Mouse (Mus musculus): ENCODE results near the gene Ptpn13. TPM values are rescaled to one million over a fixed set of nuclear protein-coding genes. Genes with fewer than 3 reads are reported as not detected.

Gene Ptpn13
- total and polyA plus RNA-seq, 3 experiments: 0.04 TPM; not detected in 2

DNA sequence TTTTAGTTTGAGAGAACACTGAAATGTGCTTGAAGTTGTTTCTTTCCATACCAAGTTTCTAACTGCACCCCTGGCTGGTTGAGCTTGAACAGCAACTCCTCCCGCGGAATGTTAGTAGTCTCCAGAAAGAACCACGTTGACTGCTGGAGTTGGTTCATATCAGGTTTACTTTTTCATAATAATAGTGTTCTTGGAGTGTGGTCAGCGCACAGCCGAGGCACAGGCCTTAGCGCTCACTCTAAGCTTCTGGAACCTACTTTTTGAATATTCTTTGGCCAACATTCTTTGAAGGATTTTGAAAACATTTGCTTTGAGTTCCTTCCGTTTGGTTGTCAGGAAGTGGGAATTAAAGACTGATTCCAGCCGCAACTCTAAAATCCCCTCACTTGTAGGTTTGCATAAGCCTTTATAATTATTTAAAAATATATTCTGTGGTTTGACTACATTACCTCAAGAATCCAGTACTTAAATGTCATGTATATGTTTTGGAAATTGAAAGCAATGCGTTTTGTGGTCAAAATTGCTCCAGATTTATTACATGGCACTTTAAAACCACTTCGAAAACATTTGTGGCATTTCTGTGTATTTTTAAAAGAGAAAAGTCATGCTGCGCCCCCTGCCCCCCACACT lies 48.6 kb downstream of the Ptpn13 start:
- H3K4me1 ChIP-seq (ENCODE audit: control insufficient read depth in 1 of 2, insufficient read depth in 2 of 2): no peaks in the 10 kb centered on the region
- no peak for DNase-seq (ENCODE audit: extremely low read depth)
- dilution Hi-C loops (cut with MboI; ENCODE audit: extremely low pct_ligation_motif_present, extremely low pct_unique_long_range_greater_than_20kb, low sequenced_read_pairs) (no loop called here), in situ Hi-C loops (cut with MboI; ENCODE audit: low pct_ligation_motif_present, low pct_unique_long_range_greater_than_20kb, low sequenced_read_pairs) (no loop called here)
- H3K36me3 ChIP-seq (replicated peaks in 1 of 2; ENCODE audit: control insufficient read depth in 1 of 2, insufficient read depth in 1 of 2, low read length in 1 of 2): no peaks in the 10 kb centered on the region
- no peaks in the 10 kb centered on the region for H3K9me3 ChIP-seq (replicated peaks; ENCODE audit: low read length)
- no peaks in the 10 kb centered on the region for H3K27me3 ChIP-seq (replicated peaks)
- H3K4me2 ChIP-seq (ENCODE audit: insufficient read depth, low read depth, poor library complexity, severe bottlenecking): no peak overlapping the region
- H3K9ac ChIP-seq (ENCODE audit: insufficient read depth, low read depth): no peak overlapping the region
- no peak overlapping the region for H3K4me3 ChIP-seq (replicated peaks in 1 of 3; ENCODE audit: low read depth in 2 of 3, low read length in 2 of 3, poor library complexity in 1 of 3)
- no peaks in the 10 kb centered on the region for H3K79me2 ChIP-seq (replicated peaks; ENCODE audit: control insufficient read depth, extremely low read depth, insufficient read depth, poor library complexity, severe bottlenecking)
- TF ChIP-seq TCF12 (IDR thresholded peaks at IDR 0.05; ENCODE audit: low read depth, low read length): no peak
- TF ChIP-seq MYC (IDR thresholded peaks at IDR 0.05; ENCODE audit: low read depth, low read length): no peak
- no peak for TF ChIP-seq POLR2A (IDR thresholded peaks at IDR 0.05; ENCODE audit: low read depth, low read length)
- TF ChIP-seq MAX (IDR thresholded peaks at IDR 0.05; ENCODE audit: low read length): no peak
- TF ChIP-seq ZNF384 (IDR thresholded peaks at IDR 0.05; ENCODE audit: low read depth, low read length): no peak
- TF ChIP-seq MXI1 (IDR thresholded peaks at IDR 0.05; ENCODE audit: low read depth, low read length): no peak
- TF ChIP-seq HCFC1 (IDR thresholded peaks at IDR 0.05; ENCODE audit: low read depth, low read length): no peak
- TF ChIP-seq GABPA (IDR thresholded peaks at IDR 0.05; ENCODE audit: insufficient replicate concordance, low read depth, low read length): no peak
- no peak for TF ChIP-seq CHD2 (IDR thresholded peaks at IDR 0.05; ENCODE audit: low read length)
- TF ChIP-seq ETS1 (conservative IDR thresholded peaks at IDR 0.05; ENCODE audit: low read depth, low read length): no peak
- TF ChIP-seq CHD1 (IDR thresholded peaks at IDR 0.05; ENCODE audit: low read depth, low read length): no peak
- no peak for TF ChIP-seq MEF2A (IDR thresholded peaks at IDR 0.05; ENCODE audit: borderline replicate concordance, low read depth, low read length)
- no peak overlapping the region for H3K27ac ChIP-seq (ENCODE audit: insufficient read depth, low read depth)

DNA sequence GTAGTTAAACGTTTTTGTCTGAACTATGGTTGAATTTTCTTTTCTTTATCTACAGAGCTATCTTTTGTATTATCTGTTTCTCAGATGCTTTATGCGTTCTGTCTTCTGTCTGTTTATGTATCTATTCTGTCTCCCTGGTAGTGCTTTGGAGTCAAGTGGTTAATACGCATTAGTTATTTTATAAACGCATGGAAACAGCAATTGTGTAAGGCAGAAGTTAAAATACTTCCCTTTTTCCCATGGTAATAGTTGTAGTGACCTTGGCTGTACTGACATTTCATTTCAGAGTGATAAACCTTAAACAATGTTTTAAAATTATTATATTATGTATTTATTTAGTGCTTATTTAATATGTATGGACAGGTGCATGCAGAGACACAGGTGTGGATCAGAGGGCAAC lies 49.3 kb downstream of the Ptpn13 start:
- Histone ChIP-seq H3K27ac (ENCODE audit: insufficient read depth, low read depth) (no peak overlapping the region), H3K4me2 (ENCODE audit: insufficient read depth, low read depth, poor library complexity, severe bottlenecking) (no peak overlapping the region), H3K4me1 (ENCODE audit: control insufficient read depth in 1 of 2, insufficient read depth in 2 of 2) (no peaks in the 10 kb centered on the region), H3K36me3 (replicated peaks in 1 of 2; ENCODE audit: control insufficient read depth in 1 of 2, insufficient read depth in 1 of 2, low read length in 1 of 2) (no peaks in the 10 kb centered on the region), H3K4me3 (replicated peaks in 1 of 3; ENCODE audit: low read depth in 2 of 3, low read length in 2 of 3, poor library complexity in 1 of 3) (no peak overlapping the region), H3K9me3 (replicated peaks; ENCODE audit: low read length) (no peaks in the 10 kb centered on the region), H3K27me3 (replicated peaks) (no peaks in the 10 kb centered on the region), H3K9ac (ENCODE audit: insufficient read depth, low read depth) (no peak overlapping the region), H3K79me2 (replicated peaks; ENCODE audit: control insufficient read depth, extremely low read depth, insufficient read depth, poor library complexity, severe bottlenecking) (no peaks in the 10 kb centered on the region)
- dilution Hi-C loops (cut with MboI; ENCODE audit: extremely low pct_ligation_motif_present, extremely low pct_unique_long_range_greater_than_20kb, low sequenced_read_pairs) (no loop called here), in situ Hi-C loops (cut with MboI; ENCODE audit: low pct_ligation_motif_present, low pct_unique_long_range_greater_than_20kb, low sequenced_read_pairs) (no loop called here)
- TF ChIP-seq MYC (IDR thresholded peaks at IDR 0.05; ENCODE audit: low read depth, low read length): no peak
- no peak for TF ChIP-seq CHD1 (IDR thresholded peaks at IDR 0.05; ENCODE audit: low read depth, low read length)
- TF ChIP-seq PAX5 (IDR thresholded peaks at IDR 0.05; ENCODE audit: low read length): no peak
- TF ChIP-seq USF1 (IDR thresholded peaks at IDR 0.05; ENCODE audit: low read depth, low read length): no peak
- no peak for TF ChIP-seq NELFE (IDR thresholded peaks at IDR 0.05; ENCODE audit: low read depth, low read length)
- TF ChIP-seq MAZ (IDR thresholded peaks at IDR 0.05; ENCODE audit: low read depth, low read length): no peak
- TF ChIP-seq CTCF (conservative IDR thresholded peaks at IDR 0.05 in 1 of 2, IDR thresholded peaks at IDR 0.05 in 1 of 2; ENCODE audit: low read depth in 2 of 2, low read length in 2 of 2): no peak
- TF ChIP-seq MXI1 (IDR thresholded peaks at IDR 0.05; ENCODE audit: low read depth, low read length): no peak
- TF ChIP-seq TBP (conservative IDR thresholded peaks at IDR 0.05; ENCODE audit: low read depth, low read length): no peak
- no peak for DNase-seq (ENCODE audit: extremely low read depth)

Data from CH12.LX (cell line).